Mouse (Mus musculus) megakaryocyte, embryonic 14.5 days (primary cell): ENCODE measurements around the gene Odf2.

ENCODE experiments used
- FLI1 ChIP-seq: IDR thresholded peaks from 2 replicates; pipeline ENCODE4 v1.6.1; 2012; ENCODE audit warnings: low read length, inconsistent platforms, mixed read lengths
- GATA1 ChIP-seq: IDR thresholded peaks from 3 replicates; pipeline ENCODE4 v1.6.1; 2012; ENCODE audit warnings: mixed read lengths, low read length, inconsistent platforms, borderline replicate concordance

DNA sequence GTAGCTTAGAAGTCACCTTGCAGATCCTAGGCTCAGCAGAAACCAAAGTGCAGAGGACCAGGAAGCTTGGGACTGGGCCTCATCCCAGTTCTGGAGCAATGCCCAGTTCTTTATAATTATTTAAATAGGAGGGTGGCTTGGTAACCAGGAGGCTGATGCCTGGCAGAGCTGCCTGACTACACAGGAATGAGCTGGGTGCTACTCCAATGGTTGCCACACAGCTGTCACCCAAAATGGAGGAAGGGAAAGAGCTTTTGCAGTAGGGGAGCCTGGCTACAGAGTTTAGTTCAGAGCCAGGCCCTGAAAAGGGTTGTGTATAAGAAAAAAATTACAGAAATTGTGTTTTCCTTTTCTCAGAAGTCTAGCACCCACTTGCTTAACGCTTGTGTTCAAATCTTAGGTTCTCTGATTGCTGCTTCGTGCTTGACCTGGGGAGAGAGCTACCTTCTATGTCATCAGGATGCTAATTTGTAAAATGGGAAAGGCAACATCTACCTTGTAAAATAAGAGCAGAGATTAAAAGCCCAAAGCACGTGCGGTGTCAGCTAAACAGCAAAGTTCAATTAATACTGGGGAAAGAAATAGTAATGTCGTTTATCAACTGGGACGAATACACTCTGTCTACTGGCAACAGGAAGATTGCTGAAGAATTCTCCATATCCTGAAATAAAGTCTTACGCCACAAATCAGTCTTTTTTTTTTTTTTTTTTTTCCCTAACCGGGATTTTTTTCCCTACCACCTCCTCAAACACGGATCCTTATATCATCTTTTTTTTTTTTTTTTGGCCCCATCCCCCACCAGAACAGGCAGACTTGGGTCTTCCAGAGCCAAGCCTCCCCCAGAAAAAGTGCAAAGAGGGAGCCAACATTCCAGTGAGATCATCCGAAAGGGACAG, 75.6 kb downstream of the Odf2 start:
- TF ChIP-seq GATA1 (no peak), FLI1 (no peak)
